Mouse (Mus musculus): ENCODE results near the gene Vamp2. TPM values are rescaled to one million over a fixed set of nuclear protein-coding genes. Genes with fewer than 3 reads are reported as not detected.

The Vamp2 gene
- polyA plus RNA-seq, 1 experiment: 20.9 TPM

DNA sequence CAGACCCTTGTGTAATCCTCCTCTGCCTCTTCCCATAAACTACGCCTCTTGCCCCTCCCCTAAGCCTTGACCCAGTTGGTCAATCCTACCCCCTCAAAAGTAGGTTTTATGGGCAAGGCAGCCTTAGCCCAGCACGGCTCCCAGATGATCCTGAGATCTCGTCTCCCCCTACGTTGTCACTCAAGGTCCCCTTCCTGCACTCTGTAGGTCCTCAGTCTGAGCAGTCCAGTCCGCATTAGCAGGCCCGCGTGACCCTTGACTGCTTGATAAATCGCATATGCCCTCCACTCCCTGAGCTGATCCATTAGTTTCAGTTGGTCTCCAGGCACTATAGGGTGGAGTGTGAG is 46.3 kb downstream of the Vamp2 start:
- H3K27me3 ChIP-seq (ENCODE audit: control insufficient read depth, insufficient read depth, insufficient read length): peaks cover 6% of the 10 kb centered on the region
- H3ac ChIP-seq (ENCODE audit: control insufficient read depth, insufficient read length, low read depth): no peak overlapping the region
- no peaks in the 10 kb centered on the region for H3K79me2 ChIP-seq (ENCODE audit: control insufficient read depth, insufficient read depth)
- no peak overlapping the region for H3K4me3 ChIP-seq (ENCODE audit: insufficient read depth, poor library complexity, severe bottlenecking)
- TF ChIP-seq MYOD1 (IDR thresholded peaks at IDR 0.05; ENCODE audit: control insufficient read depth, insufficient read length, low read depth): no peak
- no peak for TF ChIP-seq CEBPB (IDR thresholded peaks at IDR 0.05; ENCODE audit: low read depth)
- H3K79me3 ChIP-seq (ENCODE audit: low read depth): no peaks in the 10 kb centered on the region
- H3K36me3 ChIP-seq (ENCODE audit: control insufficient read depth, insufficient read depth): no peaks in the 10 kb centered on the region

DNA sequence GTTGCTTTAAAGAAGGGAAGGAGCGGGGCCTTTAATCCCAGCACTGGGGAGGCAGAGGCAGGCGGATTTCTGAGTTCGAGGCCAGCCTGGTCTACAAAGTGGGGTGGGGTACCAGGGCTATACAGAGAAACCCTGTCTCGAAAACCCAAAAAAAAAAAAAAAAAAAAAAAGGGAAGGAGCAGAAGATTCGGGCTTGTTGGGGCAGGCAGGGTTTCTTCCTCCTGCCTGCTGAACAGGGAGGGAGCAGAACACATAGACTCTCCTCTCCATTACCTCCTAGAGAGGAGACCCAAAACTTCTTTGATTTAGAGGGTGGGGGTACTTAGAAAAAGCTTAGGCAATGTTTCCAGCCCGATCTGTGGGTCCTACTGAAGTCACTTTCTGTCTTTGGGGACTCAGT is 47.1 kb downstream of the Vamp2 start:
- Histone ChIP-seq H3K79me2 (ENCODE audit: control insufficient read depth, insufficient read depth) (no peaks in the 10 kb centered on the region), H3ac (ENCODE audit: control insufficient read depth, insufficient read length, low read depth) (no peak overlapping the region), H3K4me3 (ENCODE audit: insufficient read depth, poor library complexity, severe bottlenecking) (no peak overlapping the region), H3K79me3 (ENCODE audit: low read depth) (no peaks in the 10 kb centered on the region), H3K36me3 (ENCODE audit: control insufficient read depth, insufficient read depth) (no peaks in the 10 kb centered on the region), H3K27me3 (ENCODE audit: control insufficient read depth, insufficient read depth, insufficient read length) (peaks cover 10% of the 10 kb centered on the region)
- TF ChIP-seq USF1 (IDR thresholded peaks at IDR 0.05; ENCODE audit: low read depth): no peak
- no peak for TF ChIP-seq MYOD1 (IDR thresholded peaks at IDR 0.05; ENCODE audit: control insufficient read depth, insufficient read length, low read depth)
- no peak for TF ChIP-seq CEBPB (IDR thresholded peaks at IDR 0.05; ENCODE audit: low read depth)

Other genes starting within 250 kb of the Vamp2 start
- gene Ndel1, start 216.6 kb upstream of the Vamp2 start, polyA plus RNA-seq (2012; fragmentation: generic; extraction: Trizol): 27.9 TPM
- not detected for gene Rnf222, start 199.9 kb upstream of the Vamp2 start, polyA plus RNA-seq (2012; fragmentation: generic; extraction: Trizol)
- gene Rpl26, start 186.9 kb upstream of the Vamp2 start, polyA plus RNA-seq (2012; fragmentation: generic; extraction: Trizol): 625 TPM
- not detected for gene Odf4, start 161.4 kb upstream of the Vamp2 start, polyA plus RNA-seq (2012; fragmentation: generic; extraction: Trizol)
- 0.25 TPM for gene Arhgef15, start 131.0 kb upstream of the Vamp2 start, polyA plus RNA-seq (2012; fragmentation: generic; extraction: Trizol)
- gene Slc25a35, start 120.4 kb upstream of the Vamp2 start, polyA plus RNA-seq (2012; fragmentation: generic; extraction: Trizol): 0.88 TPM
- gene Rangrf, start 113.3 kb upstream of the Vamp2 start, polyA plus RNA-seq (2012; fragmentation: generic; extraction: Trizol): 76.2 TPM
- gene Pfas, start 80.0 kb upstream of the Vamp2 start, polyA plus RNA-seq (2012; fragmentation: generic; extraction: Trizol): 22.2 TPM
- gene Ctc1, start 72.6 kb upstream of the Vamp2 start, polyA plus RNA-seq (2012; fragmentation: generic; extraction: Trizol): 35.0 TPM
- 76.6 TPM for gene Aurkb, start 42.8 kb upstream of the Vamp2 start, polyA plus RNA-seq (2012; fragmentation: generic; extraction: Trizol)
- gene Borcs6, start 28.8 kb upstream of the Vamp2 start, polyA plus RNA-seq (2012; fragmentation: generic; extraction: Trizol): 14.3 TPM
- gene Tmem107, start 17.7 kb upstream of the Vamp2 start, polyA plus RNA-seq (2012; fragmentation: generic; extraction: Trizol): 41.9 TPM
- 4.5 TPM for gene Per1, start 6.7 kb downstream of the Vamp2 start, polyA plus RNA-seq (2012; fragmentation: generic; extraction: Trizol)
- gene Hes7, start 31.9 kb downstream of the Vamp2 start, polyA plus RNA-seq (2012; fragmentation: generic; extraction: Trizol): 0.06 TPM
- gene 9130213A22Rik, start 34.1 kb downstream of the Vamp2 start, polyA plus RNA-seq (2012; fragmentation: generic; extraction: Trizol): 0.21 TPM
- gene Aloxe3, start 37.4 kb downstream of the Vamp2 start, polyA plus RNA-seq (2012; fragmentation: generic; extraction: Trizol): 0.14 TPM
- gene Alox12b, start 68.5 kb downstream of the Vamp2 start, polyA plus RNA-seq (2012; fragmentation: generic; extraction: Trizol): not detected
- gene Alox8, start 109.4 kb downstream of the Vamp2 start, polyA plus RNA-seq (2012; fragmentation: generic; extraction: Trizol): 0.06 TPM
- gene Gucy2e, start 148.5 kb downstream of the Vamp2 start, polyA plus RNA-seq (2012; fragmentation: generic; extraction: Trizol): not detected
- gene Cntrob, start 235.3 kb downstream of the Vamp2 start, polyA plus RNA-seq (2012; fragmentation: generic; extraction: Trizol): 9.9 TPM
- 114 TPM for gene Trappc1, start 235.5 kb downstream of the Vamp2 start, polyA plus RNA-seq (2012; fragmentation: generic; extraction: Trizol)
- 3.2 TPM for gene Kcnab3, start 237.8 kb downstream of the Vamp2 start, polyA plus RNA-seq (2012; fragmentation: generic; extraction: Trizol)

Measured in C2C12 (cell line).